Mouse (Mus musculus) heart, embryonic 11.5 days (tissue): ENCODE results near the gene Chrna3. TPM values are rescaled to one million over a fixed set of nuclear protein-coding genes. Genes with fewer than 3 reads are reported as not detected.

ENCODE experiments used
- ATAC-seq: fragments of 200-750 bp; cut with Nextera tagmentation; replicated peaks from 2 replicates; pipeline ENCODE4 v1.8.0; 2017; ENCODE audit warnings: moderate library complexity; ENCODE audit not compliant: insufficient number of reproducible peaks, low FRiP score, low TSS enrichment
- H3K27ac ChIP-seq: fragments of 300-500 bp; sonication (generic); 2 replicates; pipeline ENCODE4 v1.5.1; 2014; ENCODE audit warnings: mild to moderate bottlenecking, low read depth, low read length
- H3K27me3 ChIP-seq: fragments of 300-500 bp; sonication (generic); 2 replicates; pipeline ENCODE4 v1.6.1; 2014; ENCODE audit warnings: mild to moderate bottlenecking, low read length, mixed read lengths; ENCODE audit not compliant: control insufficient read depth, insufficient read depth
- H3K36me3 ChIP-seq: fragments of 300-500 bp; sonication (generic); 2 replicates; pipeline ENCODE4 v1.6.1; 2014; ENCODE audit warnings: mild to moderate bottlenecking, low read length, moderate library complexity, mixed read lengths; ENCODE audit not compliant: control insufficient read depth, insufficient read depth
- H3K4me1 ChIP-seq: fragments of 300-500 bp; sonication (generic); 2 replicates; pipeline ENCODE4 v1.6.1; 2014; ENCODE audit warnings: low read length; ENCODE audit not compliant: control insufficient read depth, insufficient read depth
- H3K4me2 ChIP-seq: fragments of 300-500 bp; sonication (generic); 2 replicates; pipeline ENCODE4 v1.6.1; 2014; ENCODE audit warnings: mild to moderate bottlenecking, moderate library complexity
- H3K4me3 ChIP-seq: fragments of 300-500 bp; sonication (generic); 2 replicates; pipeline ENCODE4 v1.5.1; 2014; ENCODE audit warnings: low read depth, low read length
- H3K9ac ChIP-seq: fragments of 300-500 bp; sonication (generic); 2 replicates; pipeline ENCODE4 v1.6.1; 2014; ENCODE audit warnings: mild to moderate bottlenecking, low read depth, low read length, moderate library complexity
- H3K9me3 ChIP-seq: fragments of 300-500 bp; sonication (generic); replicated peaks from 2 replicates; pipeline ENCODE4 v1.6.1; 2016; ENCODE audit warnings: low read length; ENCODE audit not compliant: control insufficient read depth
- WGBS: fragments of 180-500 bp; shearing (Covaris S2); extraction: QIAGEN DNeasy Blood & Tissue Kit; methylation state at CpG from one replicate; pipeline ENCODE4 v1.1.7; 2014; ENCODE audit not compliant: insufficient replicate concordance; 5-methylcytosine and 5-hydroxymethylcytosine counted together
- polyA plus RNA-seq: library from polyadenylated mRNA; unstranded; fragments of >200 nt; fragmentation: Nextera tagmentation; extraction: Ambion mirVana; gene quantifications from 2 replicates; pipeline ENCODE4 v1.2.1, GENCODE M21; 2014

Gene Chrna3
- polyA plus RNA-seq, 1 experiment from 2014 or later: 0.11 TPM

- H3K4me2 ChIP-seq: peak overlapping the region; percentile 97
- no peaks in the 10 kb centered on the region for H3K36me3 ChIP-seq
- peak overlapping the region; percentile 7; the same call in 1 of the 2 replicates for H3K9ac ChIP-seq
- H3K9me3 ChIP-seq: no peaks in the 10 kb centered on the region
- no peak overlapping the region for H3K27ac ChIP-seq
- WGBS: under 1% methylated on average over 53 of the region's 85 CpGs
- peaks cover 38% of the 10 kb centered on the region for H3K27me3 ChIP-seq
- ATAC-seq: peak; percentile 67; the same call in 1 of the 2 replicates
- H3K4me3 ChIP-seq: peak overlapping the region; percentile 61
- H3K4me1 ChIP-seq: no peaks in the 10 kb centered on the region
These were observed 44.8 kb downstream of the Chrna3 start for GRCm38 (mm10) chr9:54981291-54982191.

GRCm38 (mm10) chr9:54980674-54981073 is 45.7 kb downstream of the Chrna3 start, which contains the start of gene Chrna5:
Gene Chrna5, plus strand, starts transcription at chr9:54980880.
- 64% methylated on average over 8 of the region's 8 CpGs for whole genome bisulfite sequencing
- no peaks in the 10 kb centered on the region for H3K9me3 ChIP-seq
- H3K4me1 ChIP-seq: no peaks in the 10 kb centered on the region
- ATAC-seq: no peak
- peak within 1 kb of the TSS; percentile 61 for H3K4me3 ChIP-seq
- H3K27ac ChIP-seq: no peak within 1 kb of the TSS
- H3K36me3 ChIP-seq: no peaks in the 10 kb centered on the region
- H3K9ac ChIP-seq: peak within 1 kb of the TSS; percentile 7; the same call in 1 of the 2 replicates
- peaks cover 38% of the 10 kb centered on the region for H3K27me3 ChIP-seq
- H3K4me2 ChIP-seq: peak within 1 kb of the TSS; percentile 97

- Histone ChIP-seq H3K9ac (no peak overlapping the region), H3K27ac (no peak overlapping the region), H3K27me3 (no peaks in the 10 kb centered on the region), H3K4me2 (no peak overlapping the region), H3K4me3 (no peak overlapping the region), H3K4me1 (no peaks in the 10 kb centered on the region), H3K36me3 (no peaks in the 10 kb centered on the region), H3K9me3 (no peaks in the 10 kb centered on the region)
- ATAC-seq: no peak
- WGBS: 59% methylated on average over 8 of the region's 8 CpGs
These were observed 56.3 kb downstream of the Chrna3 start for GRCm38 (mm10) chr9:54969972-54970637.

- no peaks in the 10 kb centered on the region for H3K27me3 ChIP-seq
- H3K4me3 ChIP-seq: no peak overlapping the region
- no peak overlapping the region for H3K4me2 ChIP-seq
- peaks cover 8% of the 10 kb centered on the region for H3K36me3 ChIP-seq
- no peak for ATAC-seq
- H3K27ac ChIP-seq: no peak overlapping the region
- H3K4me1 ChIP-seq: no peaks in the 10 kb centered on the region
- no peak overlapping the region for H3K9ac ChIP-seq
- H3K9me3 ChIP-seq: no peaks in the 10 kb centered on the region
These were observed 62.7 kb downstream of the Chrna3 start for GRCm38 (mm10) chr9:54963669-54964068.

- no peak overlapping the region for H3K9ac ChIP-seq
- no peak overlapping the region for H3K27ac ChIP-seq
- 92% methylated on average over 4 of the region's 4 CpGs for WGBS
- H3K4me2 ChIP-seq: no peak overlapping the region
- H3K4me3 ChIP-seq: no peak overlapping the region
- no peak for ATAC-seq
- no peaks in the 10 kb centered on the region for H3K4me1 ChIP-seq
- no peaks in the 10 kb centered on the region for H3K27me3 ChIP-seq
- peaks cover 10% of the 10 kb centered on the region for H3K36me3 ChIP-seq
- no peaks in the 10 kb centered on the region for H3K9me3 ChIP-seq
These were observed 65.3 kb downstream of the Chrna3 start for GRCm38 (mm10) chr9:54961059-54961458.

Other genes starting within 250 kb of the Chrna3 start
- 33.4 and 38.2 TPM in 2 replicates for gene Ireb2, start 162.8 kb downstream of the Chrna3 start, polyA plus RNA-seq
- 2.6 and 3.7 TPM in 2 replicates for gene Hykk, start 109.3 kb downstream of the Chrna3 start, polyA plus RNA-seq
- gene Psma4, start 75.8 kb downstream of the Chrna3 start, polyA plus RNA-seq: 258 and 260 TPM in 2 replicates
- gene AY074887, start 75.6 kb downstream of the Chrna3 start, polyA plus RNA-seq: 0.41 and 0.79 TPM in 2 replicates
- gene Chrna5, start 45.7 kb downstream of the Chrna3 start, polyA plus RNA-seq: 0.17 TPM in 1 of 2 replicates, not detected in the other
- 0.40 and 0.70 TPM in 2 replicates for gene Chrnb4, start 22.2 kb upstream of the Chrna3 start, polyA plus RNA-seq
- 29.1 and 34.3 TPM in 2 replicates for gene Ube2q2, start 122.3 kb upstream of the Chrna3 start, polyA plus RNA-seq
- 64.5 and 75.5 TPM in 2 replicates for gene Fbxo22, start 182.4 kb upstream of the Chrna3 start, polyA plus RNA-seq